Mouse (Mus musculus): ENCODE data around the gene Chst5.
A peak's percentile ranks its signal among the peaks of the same experiment; 100 is the strongest.
"Not testable (repeated sequence)": the region's sequence is repeated elsewhere in the genome, so short reads cannot be mapped to it uniquely, and the experiment has no call there.

Chst5 gene

GRCm38 (mm10) chr8:111871278-111871677 is 39.0 kb downstream of the Chst5 start:
- no peak for DNase-seq (ENCODE audit: low spot score in 2 of 2)

GRCm38 (mm10) chr8:111870379-111870778 is 39.9 kb downstream of the Chst5 start:
- DNase-seq (ENCODE audit: low spot score in 2 of 2) = no peak

GRCm38 (mm10) chr8:111868664-111869063 is 41.6 kb downstream of the Chst5 start:
- no peak for DNase-seq (ENCODE audit: low spot score in 2 of 2)

- no peak for DNase-seq (ENCODE audit: low spot score in 2 of 2)
These were observed 44.4 kb downstream of the Chst5 start for GRCm38 (mm10) chr8:111865857-111866256.

- no peak for DNase-seq (ENCODE audit: low spot score in 2 of 2)
These were observed 45.0 kb downstream of the Chst5 start for GRCm38 (mm10) chr8:111865130-111865852.

DNA sequence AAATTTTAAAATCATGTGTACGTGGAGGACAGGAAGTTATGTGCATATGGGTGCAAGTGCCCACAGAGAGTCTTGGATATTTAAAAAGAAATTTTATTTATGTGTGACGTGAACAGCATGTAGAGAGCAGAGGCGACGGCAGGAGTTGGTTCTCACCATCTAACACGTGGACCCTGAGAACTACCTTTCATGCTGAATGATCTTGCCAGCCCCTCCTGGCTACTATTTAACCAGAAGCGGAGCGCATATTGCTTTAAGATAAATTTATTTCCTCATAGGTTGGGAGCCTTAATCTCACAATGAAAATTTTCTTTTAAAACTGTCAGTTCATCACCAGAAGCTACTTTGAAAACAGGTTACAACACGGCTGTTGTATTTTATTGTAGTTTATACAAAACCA is 45.6 kb downstream of the Chst5 start:
- no peak for DNase-seq (ENCODE audit: low spot score in 2 of 2)

DNA sequence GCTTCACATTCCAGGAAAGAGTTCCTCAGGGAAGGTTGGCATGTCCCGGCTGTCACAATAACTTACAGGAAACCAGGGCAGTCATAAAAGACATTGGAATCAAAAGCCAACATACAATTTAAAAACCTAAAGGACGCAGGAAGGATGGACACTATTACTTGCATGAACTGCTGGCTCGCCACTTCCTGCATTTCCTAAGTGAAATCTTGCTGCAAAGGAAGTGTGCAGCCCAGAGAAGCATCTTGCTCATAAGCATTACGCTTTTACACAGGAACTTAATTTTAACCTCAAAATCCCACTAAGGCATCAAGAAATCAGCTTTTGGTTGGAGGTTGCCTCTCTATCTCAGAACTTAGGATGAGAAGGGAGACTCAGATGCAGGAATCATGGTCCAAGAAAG is 47.0 kb downstream of the Chst5 start:
- no peak for DNase-seq (ENCODE audit: low spot score in 2 of 2)

DNA sequence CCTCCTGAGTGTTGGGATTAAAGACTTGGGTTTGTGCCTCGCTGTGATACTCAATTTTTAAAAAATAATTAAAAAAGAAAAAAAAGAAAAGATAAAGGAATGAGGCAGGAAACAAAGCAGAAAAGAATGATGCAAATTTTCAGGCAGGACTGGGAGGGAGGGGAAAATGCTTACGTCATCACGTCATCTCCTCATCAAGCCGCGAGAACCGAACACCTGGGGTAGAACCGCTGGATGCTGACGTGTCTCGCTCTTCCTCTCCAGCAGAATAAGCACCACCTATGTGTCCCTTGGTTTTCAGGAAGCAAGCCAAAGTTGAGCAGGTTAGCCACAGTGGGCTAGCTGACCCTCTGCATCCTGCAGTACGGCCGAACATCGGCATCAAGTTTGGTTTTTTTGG is 54.3 kb downstream of the Chst5 start:
- DNase-seq (ENCODE audit: low spot score in 2 of 2) = no peak

DNA sequence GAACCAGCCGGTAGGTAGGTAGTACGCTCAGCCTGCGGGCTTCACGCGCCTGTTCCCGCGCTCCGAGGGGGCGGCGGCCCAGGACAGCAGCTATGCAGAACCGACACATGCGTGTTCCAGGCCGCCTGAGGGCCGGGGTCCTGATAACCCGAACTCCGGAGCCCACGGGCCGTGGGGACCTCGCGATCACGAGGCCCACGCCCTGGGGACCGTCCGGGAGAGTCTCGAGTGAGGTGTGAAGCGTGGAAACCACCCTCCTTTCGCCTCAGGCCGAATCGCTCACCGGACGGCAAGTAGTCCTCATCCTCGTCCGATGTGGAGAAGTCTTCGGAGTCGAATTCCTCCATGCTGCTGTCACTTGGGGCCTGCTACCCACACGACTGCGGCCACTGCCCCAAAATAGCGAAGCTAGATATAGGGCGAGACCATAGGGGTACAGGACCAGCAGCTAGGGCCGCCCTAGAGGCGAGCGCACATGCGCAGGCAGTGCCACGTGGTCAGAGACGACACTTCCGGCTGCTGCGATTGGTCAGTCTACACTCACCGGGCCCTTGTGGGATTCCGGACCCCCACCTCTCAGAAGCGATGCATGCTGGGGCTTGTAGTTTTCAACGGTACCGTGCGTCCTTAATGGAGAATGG is 56.3 kb downstream of the Chst5 start, which contains the start of gene Cfdp1:
Gene Cfdp1 (minus strand): TSS at position 431 of the 641 bp plus-strand sequence.
- DNase-seq (ENCODE audit: low spot score in 2 of 2) = peak; percentile 93 to 97

DNA sequence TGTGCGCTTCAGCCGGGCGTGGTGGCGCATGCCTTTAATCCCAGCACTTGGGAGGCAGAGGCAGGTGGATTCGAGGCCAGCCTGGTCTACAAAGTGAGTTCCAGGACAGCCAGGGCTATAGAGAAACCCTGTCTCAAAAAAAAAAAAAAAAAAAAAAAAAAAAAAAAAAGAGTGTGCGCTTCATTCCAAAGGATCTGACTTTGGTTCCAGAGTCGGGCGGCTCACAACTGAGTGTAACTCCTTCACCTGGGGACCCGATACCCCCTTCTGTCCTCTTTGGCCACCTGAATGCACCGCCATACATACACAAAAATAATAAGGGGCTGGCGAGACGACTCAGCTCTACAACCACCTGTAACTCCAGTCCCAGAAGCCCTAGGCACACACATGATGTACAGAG is 57.0 kb downstream of the Chst5 start:
- not testable (repeated sequence) for DNase-seq (ENCODE audit: low spot score in 2 of 2)

DNA sequence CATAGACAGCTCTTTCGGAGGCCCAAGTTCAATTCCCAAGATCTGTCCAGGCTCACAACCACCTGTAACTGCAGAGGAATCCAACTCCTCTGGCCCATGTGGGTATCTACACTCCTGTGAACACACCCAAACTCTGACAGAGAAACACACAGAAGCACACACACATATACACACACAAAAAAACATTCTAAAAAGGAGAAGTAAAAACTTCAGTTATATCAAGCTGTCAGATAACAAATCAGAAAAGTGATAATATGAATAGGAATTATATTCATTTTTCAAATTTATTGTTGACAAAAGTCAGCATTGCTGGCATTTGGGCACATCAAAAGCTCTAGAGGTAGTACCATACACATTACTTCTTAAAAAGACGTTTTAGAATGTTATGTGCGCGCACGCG is 63.5 kb downstream of the Chst5 start:
- no peak for DNase-seq (ENCODE audit: low spot score in 2 of 2)

All from urinary bladder, postnatal 4 days (tissue).